Mouse (Mus musculus) inflammation-experienced regulatory T-cells, adult 16 weeks (primary cell): ENCODE data around the gene Dnmt3l. TPM values are rescaled to one million over a fixed set of nuclear protein-coding genes. Genes with fewer than 3 reads are reported as not detected.

Experiments
- polyA plus RNA-seq: library from polyadenylated mRNA; unstranded; fragments of 100-300 nt; shearing (Covaris generic); gene quantifications from one replicate; pipeline ENCODE4 v1.2.1, GENCODE M21; 2017

Dnmt3l gene
- polyA plus RNA-seq = not detected

DNA sequence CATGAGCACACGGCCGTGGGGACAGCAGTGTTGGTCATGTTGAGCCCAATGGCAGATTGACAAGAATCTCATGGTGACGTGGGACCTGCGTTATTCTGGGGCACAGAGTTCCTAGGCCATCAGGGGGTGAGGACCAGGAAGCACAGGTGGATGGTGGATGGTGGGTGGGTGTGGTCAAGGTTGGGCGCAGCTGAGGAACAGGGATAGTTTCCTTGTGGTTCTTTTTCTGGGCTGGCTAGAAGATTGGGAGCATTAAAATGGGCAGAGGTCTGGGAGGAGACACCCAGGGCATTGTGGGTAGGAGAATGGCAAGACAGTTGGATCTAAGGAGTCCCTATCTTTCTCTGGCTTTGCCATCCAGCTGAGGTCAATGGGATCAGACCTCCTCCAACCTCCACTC, at the start of gene Dnmt3l:
Gene Dnmt3l (plus strand): TSS at position 301 of the 400 bp plus-strand sequence.

GRCm38 (mm10) chr10:78009945-78010293, 31.8 kb upstream of the Dnmt3l start, which contains the start of gene Pfkl:
Pfkl (minus strand) TSS chr10:78010083.

GRCm38 (mm10) chr10:78043406-78043836, 1.7 kb downstream of the Dnmt3l start, which contains the start of gene Aire:
Aire (minus strand) TSS chr10:78043610.

DNA sequence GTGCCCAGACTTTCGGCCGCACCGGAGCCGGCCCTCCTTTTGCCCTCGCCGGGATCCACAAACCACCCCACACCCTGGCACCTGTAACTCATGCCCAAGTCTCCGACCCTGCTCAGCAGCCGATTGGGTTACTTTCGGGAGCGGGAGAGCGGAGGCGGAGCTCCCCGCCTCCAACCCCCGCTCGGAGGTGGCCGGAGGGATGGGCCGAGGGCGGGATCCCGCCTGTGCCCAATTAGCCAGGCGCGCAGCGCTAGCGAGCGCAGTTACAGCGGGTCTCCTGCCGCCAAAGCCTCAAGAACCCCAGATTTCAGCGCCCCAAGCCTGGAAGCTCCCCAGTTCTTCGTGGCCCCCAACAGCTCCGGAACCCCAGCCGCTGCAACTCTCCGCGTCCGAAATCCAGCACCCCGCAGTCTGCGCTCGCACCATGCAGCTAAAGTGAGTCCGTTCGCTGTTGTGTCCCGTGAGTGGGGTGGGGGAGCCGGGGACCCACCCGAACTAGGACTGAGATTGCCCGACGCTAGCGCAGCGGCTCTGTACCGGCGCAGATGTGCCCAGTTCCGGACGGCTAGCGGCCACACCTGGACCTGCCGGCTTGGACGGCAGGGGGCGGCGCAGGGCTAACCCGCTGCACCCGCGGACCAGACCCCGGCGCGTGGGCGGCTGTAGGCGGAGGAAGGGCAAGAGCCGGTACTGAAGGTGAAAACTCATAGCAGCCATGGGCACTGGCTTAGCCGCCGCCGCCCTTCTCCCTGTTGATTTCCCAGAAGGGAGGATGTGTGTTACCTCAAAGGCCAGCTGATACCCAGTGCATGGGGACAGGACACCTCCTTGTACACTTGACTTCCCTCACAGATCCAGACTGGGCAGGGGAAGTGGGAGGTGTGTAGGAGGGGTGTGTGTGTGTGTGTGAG, 27.6 kb downstream of the Dnmt3l start, which contains the start of gene Icosl:
Gene Icosl (plus strand): TSS at position 202 of the 911 bp plus-strand sequence.

Other genes starting within 250 kb of the Dnmt3l start
- not detected for gene Gm9639, start 246.9 kb upstream of the Dnmt3l start, polyA plus RNA-seq
- not detected for gene Gm19668, start 242.8 kb upstream of the Dnmt3l start, polyA plus RNA-seq
- gene Gm9507, start 230.1 kb upstream of the Dnmt3l start, polyA plus RNA-seq = not detected
- gene Gm2696, start 227.3 kb upstream of the Dnmt3l start, polyA plus RNA-seq = not detected
- not detected for gene Krtap10-4, start 214.9 kb upstream of the Dnmt3l start, polyA plus RNA-seq
- gene Krtap10-10, start 206.0 kb upstream of the Dnmt3l start, polyA plus RNA-seq = not detected
- not detected for gene Gm36176, start 195.1 kb upstream of the Dnmt3l start, polyA plus RNA-seq
- gene Gm10318, start 189.1 kb upstream of the Dnmt3l start, polyA plus RNA-seq = not detected
- gene Gm3285, start 180.0 kb upstream of the Dnmt3l start, polyA plus RNA-seq = not detected
- gene Lrrc3, start 139.4 kb upstream of the Dnmt3l start, polyA plus RNA-seq = not detected
- 0.71 TPM for gene Trpm2, start 71.4 kb upstream of the Dnmt3l start, polyA plus RNA-seq
- 11.9 TPM for gene 1810043G02Rik, start 63.4 kb upstream of the Dnmt3l start, polyA plus RNA-seq
- 111 TPM for gene Pfkl, start 31.9 kb upstream of the Dnmt3l start, polyA plus RNA-seq
- 0.62 TPM for gene Aire, start 1.7 kb downstream of the Dnmt3l start, polyA plus RNA-seq
- gene Icosl, start 27.4 kb downstream of the Dnmt3l start, polyA plus RNA-seq = 13.2 TPM
- gene D10Jhu81e, start 127.8 kb downstream of the Dnmt3l start, polyA plus RNA-seq = 68.1 TPM
- 37.1 TPM for gene Pwp2, start 143.2 kb downstream of the Dnmt3l start, polyA plus RNA-seq
- 3.8 TPM for gene Trappc10, start 202.7 kb downstream of the Dnmt3l start, polyA plus RNA-seq